Mouse (Mus musculus) mouse trophoblast stem cell (cell line): ENCODE data around the gene Htr1a.

Source experiments
- in situ Hi-C, 2 experiments: fragments of 300-500 bp; cut with MseI, MboI; formaldehyde crosslinking; loops; 2 replicates in 1 of 2; 3 replicates in 1 of 2; pipeline ENCODE4 v1.15.1; 2025

The Htr1a gene

GRCm38 (mm10) chr13:105443339-105443738 lies at the start of gene Htr1a:
Gene Htr1a (plus strand): TSS chr13:105443639.
- in situ Hi-C loops = loop anchor here in 1 of 2 experiments (25.0 kb wide), 1 partner anchor 1269 kb away; no protein-coding TSS in a partner anchor

- in situ Hi-C loops = no loop called here
These were observed 31.7 kb upstream of the Htr1a start for GRCm38 (mm10) chr13:105411535-105412326.

- in situ Hi-C loops = no loop called here
These were observed 31.1 kb upstream of the Htr1a start for GRCm38 (mm10) chr13:105412327-105412722.

GRCm38 (mm10) chr13:105433141-105433540 lies 10.3 kb upstream of the Htr1a start:
- in situ Hi-C loops = loop anchor here in 1 of 2 experiments (25.0 kb wide), 1 partner anchor 1279 kb away; no protein-coding TSS in a partner anchor

GRCm38 (mm10) chr13:105433630-105434029 lies 9.8 kb upstream of the Htr1a start:
- in situ Hi-C loops = loop anchor here in 1 of 2 experiments (25.0 kb wide), 1 partner anchor 1279 kb away; no protein-coding TSS in a partner anchor

GRCm38 (mm10) chr13:105442576-105442975 lies 863 bp upstream of the Htr1a start:
- in situ Hi-C loops = loop anchor here in 1 of 2 experiments (25.0 kb wide), 1 partner anchor 1270 kb away; no protein-coding TSS in a partner anchor

- in situ Hi-C loops = loop anchor here in 1 of 2 experiments (25.0 kb wide), 1 partner anchor 1268 kb away; no protein-coding TSS in a partner anchor
These were observed 415 bp downstream of the Htr1a start for GRCm38 (mm10) chr13:105443871-105444237.

GRCm38 (mm10) chr13:105444238-105444894 lies 927 bp downstream of the Htr1a start:
- in situ Hi-C loops = loop anchor here in 1 of 2 experiments (25.0 kb wide), 1 partner anchor 1268 kb away; no protein-coding TSS in a partner anchor

GRCm38 (mm10) chr13:105444895-105445281 lies 1.4 kb downstream of the Htr1a start:
- in situ Hi-C loops = loop anchor here in 1 of 2 experiments (25.0 kb wide), 1 partner anchor 1267 kb away; no protein-coding TSS in a partner anchor

GRCm38 (mm10) chr13:105446239-105446638 lies 2.8 kb downstream of the Htr1a start:
- in situ Hi-C loops = loop anchor here in 1 of 2 experiments (25.0 kb wide), 1 partner anchor 1266 kb away; no protein-coding TSS in a partner anchor

GRCm38 (mm10) chr13:105447695-105448094 lies 4.3 kb downstream of the Htr1a start:
- in situ Hi-C loops = loop anchor here in 1 of 2 experiments (25.0 kb wide), 1 partner anchor 1265 kb away; no protein-coding TSS in a partner anchor

- in situ Hi-C loops = no loop called here
These were observed 8.1 kb downstream of the Htr1a start for GRCm38 (mm10) chr13:105451536-105451935.
